Mouse (Mus musculus): ENCODE data around the gene Negr1. TPM values are rescaled to one million over a fixed set of nuclear protein-coding genes. Genes with fewer than 3 reads are reported as not detected.
"Not testable (repeated sequence)": the region's sequence is repeated elsewhere in the genome, so short reads cannot be mapped to it uniquely, and the experiment has no call there.

Negr1 gene
- polyA plus RNA-seq, 1 experiment, result 16.4 TPM

DNA sequence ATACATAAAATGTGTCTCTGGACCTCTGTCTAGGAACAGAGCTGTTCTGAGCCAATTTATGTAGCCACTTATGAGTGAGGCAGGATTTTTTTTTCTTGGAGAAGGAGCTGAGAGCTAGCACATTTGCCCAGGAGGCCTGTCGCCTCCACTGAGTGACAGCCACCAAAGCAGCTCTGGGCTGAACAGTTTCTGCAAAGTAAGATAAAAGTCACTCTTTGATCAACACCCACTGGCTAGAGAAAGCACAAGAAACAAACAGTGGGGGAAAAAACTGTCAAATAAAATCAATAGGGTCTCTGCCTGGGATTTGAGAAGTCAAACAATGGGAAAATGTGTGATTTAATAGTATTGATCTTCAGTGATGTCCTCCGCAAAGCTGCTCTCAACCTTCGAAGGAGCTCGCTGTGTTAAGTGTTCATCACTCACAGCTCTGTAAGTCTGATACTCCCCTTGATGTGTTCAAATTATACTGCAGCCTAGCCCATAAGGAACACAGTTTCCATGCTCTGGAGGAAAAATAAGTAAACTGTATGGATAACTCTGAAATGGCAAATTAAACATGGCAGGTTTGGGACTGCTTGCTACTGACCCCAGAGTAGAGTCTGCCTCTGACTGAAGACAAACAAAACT is 470.0 kb downstream of the Negr1 start:
- Histone ChIP-seq H3K27ac (replicated peaks; ENCODE audit: low read depth, low read length) (no peak overlapping the region), H3K4me3 (ENCODE audit: insufficient read depth, low read depth, low read length) (no peak overlapping the region)

DNA sequence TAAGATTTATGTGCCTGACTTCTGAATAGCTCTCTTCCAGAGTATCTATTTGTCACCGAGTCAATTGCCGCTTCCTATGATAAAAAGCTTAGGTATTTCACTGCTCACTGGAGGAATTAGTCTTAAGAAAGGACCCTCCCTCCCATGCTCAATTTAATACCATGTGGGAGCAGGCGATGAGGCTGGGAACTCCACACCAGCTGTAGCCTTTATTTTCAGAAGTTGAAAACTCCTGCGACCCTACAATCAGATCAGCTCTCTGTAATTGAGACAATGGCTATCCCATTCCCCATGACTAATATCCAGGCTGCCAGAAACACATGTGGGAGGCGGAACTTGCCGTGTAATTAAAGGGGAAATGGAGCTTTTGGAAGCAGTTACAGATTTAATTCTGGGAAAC is 474.4 kb downstream of the Negr1 start:
- Histone ChIP-seq H3K4me3 (ENCODE audit: insufficient read depth, low read depth, low read length) (no peak overlapping the region), H3K27ac (replicated peaks; ENCODE audit: low read depth, low read length) (no peak overlapping the region), H3K4me1 (ENCODE audit: control insufficient read depth, insufficient read depth, insufficient read length, low read length) (no peaks in the 10 kb centered on the region)

More for the DNA sequence above, 470.0 kb downstream of the Negr1 start:
- H3K4me1 ChIP-seq (ENCODE audit: control insufficient read depth, insufficient read depth, insufficient read length, low read length), result no peaks in the 10 kb centered on the region

GRCm38 (mm10) chr3:157036568-157036967 is 475.0 kb downstream of the Negr1 start:
- H3K27ac ChIP-seq (replicated peaks; ENCODE audit: low read depth, low read length), result no peak overlapping the region
- H3K4me1 ChIP-seq (ENCODE audit: control insufficient read depth, insufficient read depth, insufficient read length, low read length), result no peaks in the 10 kb centered on the region
- no peak overlapping the region for H3K4me3 ChIP-seq (ENCODE audit: insufficient read depth, low read depth, low read length)

- Histone ChIP-seq H3K4me1 (ENCODE audit: control insufficient read depth, insufficient read depth, insufficient read length, low read length) (no peaks in the 10 kb centered on the region), H3K4me3 (ENCODE audit: insufficient read depth, low read depth, low read length) (no peak overlapping the region), H3K27ac (replicated peaks; ENCODE audit: low read depth, low read length) (no peak overlapping the region)
Observed at GRCm38 (mm10) chr3:157040619-157041018, 479.0 kb downstream of the Negr1 start.

GRCm38 (mm10) chr3:157044565-157044964 is 483.0 kb downstream of the Negr1 start:
- H3K4me1 ChIP-seq (ENCODE audit: control insufficient read depth, insufficient read depth, insufficient read length, low read length), result no peaks in the 10 kb centered on the region
- H3K27ac ChIP-seq (replicated peaks; ENCODE audit: low read depth, low read length), result no peak overlapping the region
- H3K4me3 ChIP-seq (ENCODE audit: insufficient read depth, low read depth, low read length), result no peak overlapping the region

DNA sequence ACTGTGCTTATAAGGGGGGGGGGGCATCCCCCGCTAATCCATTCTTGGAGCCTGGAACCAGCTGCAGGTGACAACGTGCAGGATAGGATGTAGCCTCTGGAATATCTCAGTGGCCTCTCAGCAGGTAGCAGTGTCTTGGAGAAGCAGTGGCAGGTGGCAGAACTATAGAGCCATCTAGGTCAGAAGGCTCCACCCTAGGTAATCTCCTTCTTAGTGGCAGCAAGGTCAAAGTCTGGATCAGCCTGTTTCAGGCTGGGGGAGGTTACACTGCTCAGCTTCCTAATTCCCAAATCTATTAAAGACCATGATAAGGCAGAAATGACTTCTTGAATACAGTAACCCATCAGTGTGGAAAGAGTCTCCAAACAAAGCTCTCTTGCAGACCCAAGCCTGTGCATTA is 502.8 kb downstream of the Negr1 start:
- H3K4me1 ChIP-seq (ENCODE audit: control insufficient read depth, insufficient read depth, insufficient read length, low read length), result not testable (repeated sequence)

DNA sequence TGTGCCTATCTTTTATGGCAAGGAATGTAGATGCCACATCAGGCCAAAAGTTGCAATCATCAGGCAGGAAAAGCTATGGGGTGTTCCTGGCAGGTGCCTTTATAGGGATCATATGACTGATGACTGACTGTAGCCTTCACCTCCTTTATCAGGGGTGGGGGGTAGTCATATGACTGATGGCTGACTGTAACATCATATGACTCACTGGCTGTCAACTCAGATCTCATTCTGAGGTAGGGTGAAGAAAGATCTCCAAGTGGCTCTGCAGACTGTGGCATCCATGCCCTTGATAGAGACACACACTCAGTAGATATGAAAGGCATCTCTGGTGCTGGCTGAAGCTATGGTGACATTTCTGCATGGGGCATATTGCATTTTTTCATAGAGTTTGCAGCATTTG is 504.7 kb downstream of the Negr1 start:
- Histone ChIP-seq H3K4me1 (ENCODE audit: control insufficient read depth, insufficient read depth, insufficient read length, low read length) (no peaks in the 10 kb centered on the region), H3K27ac (replicated peaks; ENCODE audit: low read depth, low read length) (no peak overlapping the region), H3K4me3 (ENCODE audit: insufficient read depth, low read depth, low read length) (no peak overlapping the region)

More for the DNA sequence above, 502.8 kb downstream of the Negr1 start:
- not testable (repeated sequence) for H3K27ac ChIP-seq (replicated peaks; ENCODE audit: low read depth, low read length); H3K4me3 ChIP-seq (ENCODE audit: insufficient read depth, low read depth, low read length)

DNA sequence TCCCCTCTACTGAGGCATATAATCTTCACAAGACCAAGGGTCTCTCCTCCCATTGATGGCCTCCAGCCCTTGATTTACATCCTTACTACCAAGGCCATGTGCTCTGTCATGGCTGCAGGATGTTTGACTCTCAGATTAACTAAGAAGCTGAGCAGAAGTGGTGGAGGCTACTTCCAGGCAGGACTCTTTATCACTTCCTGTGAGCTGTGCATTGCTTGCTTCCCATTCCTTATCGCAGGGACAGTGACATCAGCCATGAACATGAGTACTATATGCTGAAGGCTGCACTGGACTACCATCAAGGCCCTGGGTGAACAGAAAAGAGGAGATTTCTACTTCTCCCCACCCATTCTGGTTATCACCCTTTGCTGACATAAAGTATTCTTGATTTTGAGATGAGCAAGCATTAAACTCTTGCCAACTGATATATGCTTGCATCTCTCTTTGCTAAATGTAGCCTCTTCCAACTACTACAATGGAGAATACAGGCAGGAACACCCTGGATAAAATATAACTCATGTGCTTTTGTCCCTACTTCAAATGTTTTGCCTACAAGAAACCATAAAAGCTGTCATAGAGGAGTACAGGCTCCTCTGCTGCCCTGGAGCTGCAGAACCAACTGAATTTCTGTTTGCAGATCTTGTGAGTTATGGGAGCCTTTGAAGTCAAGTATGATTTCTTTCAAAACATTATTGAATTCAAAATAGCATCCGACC is 517.8 kb downstream of the Negr1 start:
- no peak overlapping the region for H3K4me3 ChIP-seq (ENCODE audit: insufficient read depth, low read depth, low read length)
- no peak overlapping the region for H3K27ac ChIP-seq (replicated peaks; ENCODE audit: low read depth, low read length)

GRCm38 (mm10) chr3:157079966-157080306 is 518.3 kb downstream of the Negr1 start:
- no peak overlapping the region for H3K4me3 ChIP-seq (ENCODE audit: insufficient read depth, low read depth, low read length)
- H3K4me1 ChIP-seq (ENCODE audit: control insufficient read depth, insufficient read depth, insufficient read length, low read length), result no peaks in the 10 kb centered on the region
- no peak overlapping the region for H3K27ac ChIP-seq (replicated peaks; ENCODE audit: low read depth, low read length)

More for the DNA sequence above, 517.8 kb downstream of the Negr1 start:
- no peaks in the 10 kb centered on the region for H3K4me1 ChIP-seq (ENCODE audit: control insufficient read depth, insufficient read depth, insufficient read length, low read length)

- no peak overlapping the region for H3K4me3 ChIP-seq (ENCODE audit: insufficient read depth, low read depth, low read length)
- H3K27ac ChIP-seq (replicated peaks; ENCODE audit: low read depth, low read length), result no peak overlapping the region
- H3K4me1 ChIP-seq (ENCODE audit: control insufficient read depth, insufficient read depth, insufficient read length, low read length), result no peaks in the 10 kb centered on the region
Observed at GRCm38 (mm10) chr3:157080585-157080984, 519.0 kb downstream of the Negr1 start.

DNA sequence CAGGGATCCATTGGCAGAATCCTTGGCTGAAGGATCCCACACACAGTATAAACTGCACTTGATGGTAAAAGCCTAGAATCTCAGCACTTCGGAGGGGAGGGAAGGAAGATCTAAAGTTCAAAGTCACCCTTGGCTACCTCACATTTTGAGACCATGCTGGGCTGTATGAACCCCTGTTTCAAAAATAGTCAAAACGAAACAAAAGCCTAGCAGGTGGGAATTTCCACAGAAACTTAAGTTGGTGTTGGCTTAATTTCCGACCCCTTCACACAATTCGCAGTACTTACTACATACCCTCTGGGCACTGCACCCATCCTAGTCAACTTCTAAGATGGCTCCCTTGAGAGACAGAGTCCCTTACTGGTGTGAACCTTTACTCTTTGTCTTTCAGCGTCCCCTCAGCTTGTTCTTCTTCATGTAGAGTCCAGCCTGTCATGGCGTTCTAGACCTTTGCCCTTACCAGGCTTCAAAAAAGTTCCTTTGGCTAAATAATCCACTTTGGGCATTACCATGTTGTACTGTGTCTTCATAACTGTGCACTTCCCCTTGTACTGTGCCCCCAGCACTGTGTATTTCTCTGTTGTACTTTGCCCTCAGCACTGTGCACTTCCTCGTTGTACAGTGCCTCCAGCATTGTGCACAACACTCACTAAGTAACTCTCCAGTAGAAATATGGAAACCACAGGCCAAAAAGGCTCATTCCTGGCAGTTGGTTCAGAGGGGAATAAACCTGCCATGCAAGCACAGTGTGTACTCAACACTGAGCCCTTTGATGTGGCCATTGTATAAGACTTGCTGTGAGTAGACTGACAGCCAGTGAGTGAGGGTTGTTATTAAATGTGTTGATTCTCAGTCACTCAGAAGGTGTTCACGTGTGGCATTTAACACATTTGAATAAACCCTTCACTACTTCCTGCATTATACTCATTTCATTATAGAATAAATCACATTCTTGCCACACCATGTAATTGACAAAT is 521.5 kb downstream of the Negr1 start:
- Histone ChIP-seq H3K27ac (replicated peaks; ENCODE audit: low read depth, low read length) (no peak overlapping the region), H3K4me3 (ENCODE audit: insufficient read depth, low read depth, low read length) (no peak overlapping the region), H3K4me1 (ENCODE audit: control insufficient read depth, insufficient read depth, insufficient read length, low read length) (no peaks in the 10 kb centered on the region)

- Histone ChIP-seq H3K27ac (replicated peaks; ENCODE audit: low read depth, low read length) (no peak overlapping the region), H3K4me3 (ENCODE audit: insufficient read depth, low read depth, low read length) (no peak overlapping the region), H3K4me1 (ENCODE audit: control insufficient read depth, insufficient read depth, insufficient read length, low read length) (no peaks in the 10 kb centered on the region)
Observed at GRCm38 (mm10) chr3:157085180-157085579, 523.6 kb downstream of the Negr1 start.

DNA sequence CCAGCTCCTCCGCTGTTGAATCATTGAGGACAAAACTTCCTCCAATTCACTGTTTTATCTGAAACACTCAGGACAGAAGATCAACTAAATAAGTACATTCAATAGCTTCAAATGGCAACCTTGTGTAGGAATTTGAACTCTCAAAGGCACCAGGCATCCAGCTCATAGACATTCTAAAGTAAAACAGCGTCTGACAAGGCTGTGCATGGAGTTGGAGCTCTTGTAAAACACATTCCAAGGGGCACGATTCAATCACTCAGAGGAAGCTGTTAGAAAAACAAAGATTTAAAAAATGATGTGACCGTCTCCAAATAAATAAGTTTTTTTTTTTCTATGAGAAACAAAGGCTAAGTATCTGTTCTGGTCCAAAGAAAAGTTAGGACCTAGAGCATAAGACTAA is 528.5 kb downstream of the Negr1 start:
- Histone ChIP-seq H3K27ac (replicated peaks; ENCODE audit: low read depth, low read length) (no peak overlapping the region), H3K4me1 (ENCODE audit: control insufficient read depth, insufficient read depth, insufficient read length, low read length) (no peaks in the 10 kb centered on the region), H3K4me3 (ENCODE audit: insufficient read depth, low read depth, low read length) (no peak overlapping the region)

- no peak overlapping the region for H3K27ac ChIP-seq (replicated peaks; ENCODE audit: low read depth, low read length)
- no peaks in the 10 kb centered on the region for H3K4me1 ChIP-seq (ENCODE audit: control insufficient read depth, insufficient read depth, insufficient read length, low read length)
- no peak overlapping the region for H3K4me3 ChIP-seq (ENCODE audit: insufficient read depth, low read depth, low read length)
Observed at GRCm38 (mm10) chr3:157096284-157096683, 534.7 kb downstream of the Negr1 start.

GRCm38 (mm10) chr3:157097514-157097913 is 535.9 kb downstream of the Negr1 start:
- H3K4me3 ChIP-seq (ENCODE audit: insufficient read depth, low read depth, low read length), result no peak overlapping the region
- no peak overlapping the region for H3K27ac ChIP-seq (replicated peaks; ENCODE audit: low read depth, low read length)
- H3K4me1 ChIP-seq (ENCODE audit: control insufficient read depth, insufficient read depth, insufficient read length, low read length), result no peaks in the 10 kb centered on the region

Measured in brown adipose tissue, adult 24 weeks (tissue).